Mouse (Mus musculus) CH12.LX (cell line): ENCODE results near the gene Megf11.

ENCODE experiments used
- CTCF ChIP-seq, 2 experiments: IDR thresholded peaks in 1 of 2; conservative IDR thresholded peaks in 1 of 2; 2 replicates each; pipeline ENCODE4 v1.5.1; 2011 to 2012; ENCODE audit warnings: low read depth in 2 of 2, low read length in 2 of 2, improper control_type of control experiment in 1 of 2, inconsistent platforms in 1 of 2, mild to moderate bottlenecking in 1 of 2, moderate library complexity in 1 of 2
- EP300 ChIP-seq: IDR thresholded peaks from 2 replicates; pipeline ENCODE4 v1.6.1; 2011; ENCODE audit warnings: low read length, improper control_type of control experiment
- POLR2A ChIP-seq: IDR thresholded peaks from 2 replicates; pipeline ENCODE4 v1.6.1; 2011; ENCODE audit warnings: low read depth, mild to moderate bottlenecking, improper control_type of control experiment, low read length
- SMC3 ChIP-seq: IDR thresholded peaks from 2 replicates; pipeline ENCODE4 v1.6.1; 2011; ENCODE audit warnings: low read depth, low read length, improper control_type of control experiment
- UBTF ChIP-seq: IDR thresholded peaks from 2 replicates; pipeline ENCODE4 v1.6.1; 2012; ENCODE audit warnings: low read depth, mild to moderate bottlenecking, inconsistent platforms, low read length, improper control_type of control experiment, moderate library complexity

DNA sequence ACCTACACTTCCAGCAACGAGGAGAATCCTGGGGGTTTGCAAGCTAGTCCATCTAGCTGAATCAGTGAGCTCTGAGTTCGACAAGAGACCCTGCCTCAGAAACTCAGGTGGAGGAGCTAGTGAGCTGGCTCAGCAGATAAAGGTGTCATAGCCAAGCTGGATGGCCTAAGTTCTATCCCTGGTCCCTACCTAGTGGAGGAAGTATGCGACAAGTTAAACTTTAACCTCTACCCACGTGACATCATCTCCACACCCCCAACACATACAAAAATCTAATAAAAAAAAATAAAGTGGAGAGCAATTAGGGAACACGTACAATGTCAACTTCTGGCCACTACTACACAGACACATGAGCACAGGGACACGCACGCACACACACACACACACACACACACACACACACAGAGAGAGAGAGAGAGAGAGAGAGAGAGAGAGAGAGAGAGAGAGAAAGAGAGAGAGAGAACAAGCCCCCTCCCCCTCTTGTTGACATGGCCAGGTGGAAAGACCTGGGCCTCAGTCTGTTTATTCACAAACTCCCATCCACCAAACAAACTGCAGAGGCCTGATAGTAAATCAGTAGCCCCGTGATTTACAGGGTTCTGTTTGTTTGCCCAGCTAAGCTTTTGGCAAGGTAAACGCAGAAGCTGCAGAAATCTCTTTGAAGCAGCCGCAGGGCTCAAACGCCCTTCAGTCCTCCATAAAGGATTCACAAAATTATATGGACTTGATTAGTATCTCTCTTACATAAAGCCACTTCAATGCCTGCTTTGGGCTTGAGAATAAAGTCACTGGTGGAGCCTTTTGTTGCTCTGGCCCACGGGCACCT is 134.7 kb downstream of the Megf11 start:
- TF ChIP-seq EP300 (no peak), POLR2A (no peak), UBTF (no peak), SMC3 (no peak), CTCF (conservative IDR thresholded peaks at IDR 0.05 in 1 of 2, IDR thresholded peaks at IDR 0.05 in 1 of 2; ENCODE audit: low read depth in 2 of 2, low read length in 2 of 2) (no peak)
